Mouse (Mus musculus) cerebellum, postnatal 14 days (tissue): Measurements from ENCODE around the gene Plek.
A peak's percentile ranks its signal among the peaks of the same experiment; 100 is the strongest.

Source experiments
- DNase-seq, 2 experiments: peaks; one replicate each; pipeline ENCODE4 v3.0.0; 2021; ENCODE audit warnings: mixed read lengths in 2 of 2

The Plek gene

GRCm38 (mm10) chr11:16950226-16950975, 101.8 kb downstream of the Plek start:
- DNase-seq: no peak

GRCm38 (mm10) chr11:16948756-16949155, 103.4 kb downstream of the Plek start:
- DNase-seq: peak; percentile 51 to 54

GRCm38 (mm10) chr11:16943016-16943415, 109.2 kb downstream of the Plek start:
- DNase-seq: peak; percentile 22 to 39

- DNase-seq: peak; percentile 66 to 78
Observed at GRCm38 (mm10) chr11:16941973-16942452, 110.2 kb downstream of the Plek start.

- peak; percentile 43 to 45 for DNase-seq
Observed at GRCm38 (mm10) chr11:16941103-16941793, 110.9 kb downstream of the Plek start.

GRCm38 (mm10) chr11:16935577-16936236, 116.5 kb downstream of the Plek start:
- DNase-seq: peak in 1 of 2 experiments; percentile 14

- no peak for DNase-seq
Observed at GRCm38 (mm10) chr11:16932159-16932558, 120.0 kb downstream of the Plek start.
